Mouse (Mus musculus) liver, adult 2 months (tissue): ENCODE measurements at regions not wholly inside any gene's neighbourhood (a gene's known extent, or its start where the extent isn't known, plus 50 kb on each side); places are given as distances from the start of the nearest gene placed in this dataset.

Experiments used
- DNase-seq: peaks from one replicate; pipeline ENCODE4 v3.0.0-alpha.2; 2011; ENCODE audit warnings: low read depth, low spot score; ENCODE audit errors: extremely low read depth
- H3K27ac ChIP-seq: fragments of 200-500 bp; replicated peaks from 2 replicates; pipeline ENCODE4 v1.5.1; 2012; ENCODE audit warnings: low read depth, mild to moderate bottlenecking, control low read depth, inconsistent platforms, low read length; ENCODE audit not compliant: insufficient read depth
- H3K27me3 ChIP-seq: fragments of 200-500 bp; 2 replicates; pipeline ENCODE4 v1.6.1; 2012; ENCODE audit warnings: mild to moderate bottlenecking, moderate library complexity, low read length, inconsistent platforms; ENCODE audit not compliant: control insufficient read depth, insufficient read depth
- H3K36me3 ChIP-seq: fragments of 200-500 bp; 2 replicates; pipeline ENCODE4 v1.6.1; 2012; ENCODE audit warnings: low read length, inconsistent platforms; ENCODE audit not compliant: control insufficient read depth, insufficient read depth
- H3K4me1 ChIP-seq: fragments of 200-500 bp; 2 replicates; pipeline ENCODE4 v1.6.1; 2011; ENCODE audit warnings: low read length; ENCODE audit not compliant: control insufficient read depth, insufficient read depth
- H3K4me3 ChIP-seq: fragments of 200-500 bp; 2 replicates; pipeline ENCODE4 v1.5.1; 2011; ENCODE audit warnings: low read depth, mild to moderate bottlenecking, control low read depth, low read length, moderate library complexity; ENCODE audit not compliant: insufficient read depth
- H3K79me2 ChIP-seq: fragments of 200-500 bp; 2 replicates; pipeline ENCODE4 v1.6.1; 2012; ENCODE audit warnings: inconsistent platforms, mild to moderate bottlenecking, low read length, moderate library complexity; ENCODE audit not compliant: control insufficient read depth, insufficient read depth
- H3K9ac ChIP-seq: fragments of 200-500 bp; 2 replicates; pipeline ENCODE4 v1.6.1; 2012; ENCODE audit warnings: low read depth, mild to moderate bottlenecking, control low read depth, inconsistent platforms, low read length
- CTCF ChIP-seq: fragments of 200-500 bp; IDR thresholded peaks from 2 replicates; pipeline ENCODE4 v1.5.1; 2011; ENCODE audit warnings: low read depth, low read length, control low read depth
- POLR2A ChIP-seq: fragments of 200-500 bp; IDR thresholded peaks from 2 replicates; pipeline ENCODE4 v1.6.1; 2011; ENCODE audit warnings: low read length, control low read depth; ENCODE audit not compliant: insufficient read depth; ENCODE audit errors: extremely low read depth
- WGBS: fragments of 180-500 bp; shearing (Covaris S2); methylation state at CpG from one replicate; pipeline ENCODE4 v1.1.7; 2018; 5-methylcytosine and 5-hydroxymethylcytosine counted together

DNA sequence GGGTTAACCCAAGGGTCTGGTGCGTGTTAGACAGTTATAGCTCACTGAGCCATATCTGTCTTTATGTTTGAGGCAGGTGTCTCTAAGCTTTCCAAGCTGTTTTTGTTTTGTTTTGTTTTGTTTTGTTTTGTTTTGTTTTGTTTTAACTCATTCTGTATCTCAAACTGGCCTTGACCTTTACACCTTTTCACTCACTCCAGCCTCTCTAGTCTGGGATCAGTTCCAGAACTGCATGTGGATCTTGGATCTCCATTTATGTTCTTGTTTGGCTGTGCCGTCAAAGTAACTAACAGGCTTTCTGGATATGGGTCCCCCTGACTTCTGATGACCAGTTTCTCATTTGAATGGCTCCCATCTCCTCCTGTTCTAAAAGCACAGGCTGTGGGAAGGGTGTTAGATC is 197.7 kb downstream of the Gm5447 start:
- no peaks in the 10 kb centered on the region for H3K36me3 ChIP-seq
- H3K79me2 ChIP-seq = no peaks in the 10 kb centered on the region
- no peak overlapping the region for H3K4me3 ChIP-seq
- no peak overlapping the region for H3K27ac ChIP-seq
- DNase-seq = peak; percentile 76
- no peaks in the 10 kb centered on the region for H3K4me1 ChIP-seq
- 42% methylated on average over 2 of the region's 2 CpGs for WGBS
- no peaks in the 10 kb centered on the region for H3K27me3 ChIP-seq
- no peak for TF ChIP-seq CTCF
- no peak for TF ChIP-seq POLR2A
- H3K9ac ChIP-seq = no peak overlapping the region

DNA sequence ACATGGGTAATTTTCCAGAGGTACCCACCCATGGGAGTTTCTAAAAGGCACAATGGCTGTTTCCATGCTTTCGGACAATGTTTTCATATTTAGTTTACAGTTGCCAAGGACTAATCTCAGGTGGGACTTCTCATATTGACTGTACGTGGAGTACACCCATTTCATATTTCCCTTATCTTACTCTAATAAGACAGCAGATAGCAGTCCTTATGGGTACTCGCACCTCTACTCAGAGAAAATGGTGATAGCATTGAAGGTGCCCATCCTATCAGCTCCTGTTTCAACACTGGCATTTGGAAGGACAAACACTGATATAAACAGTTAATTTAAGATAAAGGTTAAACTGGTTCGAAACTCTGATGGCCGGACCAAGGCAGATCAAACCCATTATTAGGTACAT is 198.6 kb downstream of the Gm5447 start:
- H3K4me1 ChIP-seq = peaks cover 2% of the 10 kb centered on the region; the same call in 1 of the 2 replicates
- DNase-seq = no peak
- no peaks in the 10 kb centered on the region for H3K79me2 ChIP-seq
- H3K4me3 ChIP-seq = no peak overlapping the region
- H3K9ac ChIP-seq = no peak overlapping the region
- H3K36me3 ChIP-seq = no peaks in the 10 kb centered on the region
- H3K27ac ChIP-seq = no peak overlapping the region
- no peaks in the 10 kb centered on the region for H3K27me3 ChIP-seq
- no peak for TF ChIP-seq CTCF
- TF ChIP-seq POLR2A = no peak
- WGBS = 90% methylated on average over 5 of the region's 5 CpGs

DNA sequence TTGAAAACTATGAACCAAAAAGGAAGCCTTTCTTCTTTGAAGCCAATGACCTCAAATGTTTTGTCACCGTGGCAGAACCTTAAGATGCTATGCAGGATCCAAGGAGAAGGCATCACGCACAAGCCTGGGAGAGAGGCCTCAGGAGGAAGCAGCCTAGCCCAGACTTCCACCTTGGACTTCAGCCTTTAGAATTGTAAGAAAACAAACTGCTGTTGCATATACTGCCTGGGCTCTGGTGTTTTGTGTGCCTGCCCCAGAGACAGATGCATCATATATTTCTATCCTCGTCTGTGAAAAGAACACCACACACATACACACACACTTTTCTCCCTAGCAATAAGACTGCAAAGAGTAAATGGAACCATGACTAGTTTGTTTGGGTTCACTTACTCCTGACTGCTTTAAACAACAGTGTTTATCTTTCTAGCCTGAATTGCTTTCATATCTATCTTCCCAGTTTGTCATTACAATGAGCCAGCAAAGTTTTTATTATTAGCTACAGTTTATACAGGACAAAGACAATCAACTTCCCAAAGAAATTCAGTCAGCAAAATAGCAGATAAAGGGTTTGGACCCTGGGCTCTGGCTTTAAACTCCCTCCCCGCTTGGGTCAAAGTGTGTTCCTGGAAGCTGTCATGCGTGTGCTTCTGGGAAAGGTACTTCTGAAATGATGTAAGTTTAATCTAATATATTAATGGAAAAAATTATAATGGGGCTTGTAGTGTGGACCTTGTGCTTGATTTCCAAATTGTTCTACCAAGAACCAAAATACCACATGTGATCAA is 204.2 kb downstream of the Gm5447 start:
- 36% methylated on average over 5 of the region's 5 CpGs for WGBS
- Histone ChIP-seq H3K79me2 (no peaks in the 10 kb centered on the region), H3K4me1 (peaks cover 13% of the 10 kb centered on the region; the same call in 1 of the 2 replicates), H3K9ac (no peak overlapping the region), H3K36me3 (no peaks in the 10 kb centered on the region), H3K4me3 (no peak overlapping the region), H3K27ac (peak overlapping the region; percentile 84), H3K27me3 (no peaks in the 10 kb centered on the region)
- TF ChIP-seq CTCF (no peak), POLR2A (no peak)
- DNase-seq = peak; percentile 70

DNA sequence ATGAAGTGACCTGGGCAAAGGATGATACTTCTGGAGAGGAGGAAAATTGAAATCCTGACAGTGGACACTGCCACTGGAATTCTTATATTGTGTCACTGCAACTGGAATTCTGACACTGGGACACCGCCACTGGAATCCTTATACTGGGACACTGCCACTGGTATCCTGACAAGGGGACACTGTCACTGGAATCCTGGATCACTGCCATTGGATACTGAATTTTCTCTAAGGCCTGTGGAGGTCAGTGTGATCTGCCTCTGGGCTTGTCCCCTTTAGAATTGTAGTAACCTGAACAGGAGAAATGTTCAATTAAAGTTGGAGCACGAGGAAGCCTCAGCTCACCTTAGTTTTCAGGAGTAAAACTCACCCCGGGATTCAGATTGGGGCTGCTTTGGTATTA is 205.0 kb downstream of the Gm5447 start:
- Histone ChIP-seq H3K36me3 (no peaks in the 10 kb centered on the region), H3K27ac (peak overlapping the region; percentile 85), H3K4me1 (peaks cover 14% of the 10 kb centered on the region; the same call in 1 of the 2 replicates), H3K27me3 (no peaks in the 10 kb centered on the region), H3K79me2 (no peaks in the 10 kb centered on the region), H3K9ac (peak overlapping the region; percentile 7; the same call in 1 of the 2 replicates), H3K4me3 (no peak overlapping the region)
- 17% methylated on average over 3 of the region's 3 CpGs for WGBS
- TF ChIP-seq CTCF = no peak
- TF ChIP-seq POLR2A = no peak
- DNase-seq = no peak

DNA sequence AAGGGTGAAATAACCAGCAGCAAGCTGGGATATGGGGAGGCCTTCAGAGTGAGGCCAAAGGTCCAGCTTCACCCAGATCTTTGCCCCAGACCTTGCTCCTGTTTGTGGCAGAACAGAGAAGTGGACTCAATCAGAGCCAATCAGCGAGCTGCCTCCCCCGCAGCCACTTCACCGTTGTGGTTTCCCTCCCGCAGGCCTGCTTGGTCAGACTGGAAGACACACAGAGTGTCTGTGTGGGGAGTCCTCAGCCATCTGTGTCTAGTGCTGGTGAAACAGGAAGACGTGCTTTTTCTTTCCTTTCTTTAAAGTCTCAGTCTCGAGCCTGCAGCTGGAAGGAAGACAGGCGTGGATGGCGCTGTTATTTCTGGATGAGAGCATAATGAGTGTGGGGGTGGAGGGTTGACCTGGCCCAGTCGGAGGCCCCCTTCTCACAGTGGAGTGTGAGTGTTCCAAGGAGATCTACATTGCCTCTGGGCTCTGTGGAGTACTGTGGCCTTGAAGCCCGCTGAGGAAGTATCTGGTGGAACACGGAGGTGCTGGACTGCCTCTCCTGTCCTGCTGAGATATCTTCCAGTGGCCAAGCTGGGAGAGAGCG is 205.5 kb downstream of the Gm5447 start:
- H3K27ac ChIP-seq = peak overlapping the region; percentile 97
- no peaks in the 10 kb centered on the region for H3K79me2 ChIP-seq
- H3K4me1 ChIP-seq = peaks cover 16% of the 10 kb centered on the region; the same call in 1 of the 2 replicates
- peak; percentile 98 for DNase-seq
- H3K4me3 ChIP-seq = peak overlapping the region; percentile 34
- H3K36me3 ChIP-seq = no peaks in the 10 kb centered on the region
- no peak for TF ChIP-seq CTCF
- TF ChIP-seq POLR2A = peak; percentile 54; the same call in 1 of the 2 replicates
- H3K9ac ChIP-seq = peak overlapping the region; percentile 78
- 10% methylated on average over 12 of the region's 12 CpGs for WGBS
- H3K27me3 ChIP-seq = no peaks in the 10 kb centered on the region

DNA sequence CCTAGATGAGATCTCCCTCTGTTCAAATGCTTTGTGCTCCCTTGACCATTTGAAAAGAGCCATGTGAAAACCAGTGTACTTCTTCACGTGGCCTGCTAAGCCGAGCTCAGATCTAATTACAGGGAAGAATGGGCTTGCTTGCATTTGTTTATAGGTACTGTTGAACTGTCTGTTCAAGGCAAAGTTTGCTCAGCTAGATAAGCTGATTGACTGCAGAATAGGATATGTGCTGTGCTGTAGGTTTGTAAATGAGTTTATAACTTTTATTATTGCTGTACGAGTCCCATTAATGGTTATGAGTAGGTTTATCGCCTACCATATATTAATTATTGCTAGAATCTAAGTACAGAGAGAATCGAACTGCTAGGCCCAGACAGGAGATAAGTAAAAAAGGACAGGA is 207.5 kb downstream of the Gm5447 start:
- H3K4me3 ChIP-seq = no peak overlapping the region
- H3K9ac ChIP-seq = no peak overlapping the region
- H3K79me2 ChIP-seq = no peaks in the 10 kb centered on the region
- H3K27ac ChIP-seq = no peak overlapping the region
- H3K36me3 ChIP-seq = no peaks in the 10 kb centered on the region
- H3K27me3 ChIP-seq = no peaks in the 10 kb centered on the region
- H3K4me1 ChIP-seq = peaks cover 16% of the 10 kb centered on the region; the same call in 1 of the 2 replicates
- 81% methylated on average over 5 of the region's 5 CpGs for WGBS
- DNase-seq = no peak
- no peak for TF ChIP-seq POLR2A
- no peak for TF ChIP-seq CTCF
